Mouse (Mus musculus): ENCODE data around the gene Calcoco1. TPM values are rescaled to one million over a fixed set of nuclear protein-coding genes. Genes with fewer than 3 reads are reported as not detected.
A peak's percentile ranks its signal among the peaks of the same experiment; 100 is the strongest.

Gene Calcoco1
- polyA plus RNA-seq, 1 experiment = 60.6 TPM

DNA sequence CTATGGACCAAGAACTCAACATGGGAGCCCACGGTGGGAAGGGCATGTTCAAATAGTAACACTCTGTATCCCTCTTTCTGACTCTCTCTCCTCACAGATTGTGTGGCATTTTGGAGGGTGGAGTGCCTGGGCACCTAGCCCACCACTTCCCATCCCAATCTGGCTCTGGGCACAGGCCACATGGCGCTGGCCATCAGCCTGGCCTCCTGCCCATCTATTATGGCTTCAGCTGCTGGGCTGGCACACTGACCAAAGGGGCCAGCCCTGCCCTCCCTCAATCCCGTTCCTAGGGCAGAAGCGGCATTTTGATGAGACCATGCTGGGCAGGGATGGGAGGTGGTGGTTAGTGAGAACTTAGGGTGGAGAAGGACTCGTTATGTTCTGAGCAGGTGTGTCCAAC is 11.3 kb upstream of the Calcoco1 start:
- Histone ChIP-seq H3K4me3 (ENCODE audit: insufficient read depth, low read depth, low read length) (no peak overlapping the region), H3K27me3 (replicated peaks; ENCODE audit: control insufficient read depth, insufficient read depth, low read length) (no peaks in the 10 kb centered on the region; the same call in 1 of the 2 replicates), H3K27ac (ENCODE audit: insufficient read depth, low read depth, low read length) (no peak overlapping the region), H3K4me1 (ENCODE audit: control insufficient read depth, insufficient read depth, low read length) (no peaks in the 10 kb centered on the region), H3K36me3 (ENCODE audit: control insufficient read depth, insufficient read depth, low read length) (no peaks in the 10 kb centered on the region)
- 81% methylated on average over 5 of the region's 5 CpGs for WGBS
- no peak for DNase-seq
- TF ChIP-seq POLR2A (IDR thresholded peaks at IDR 0.05; ENCODE audit: low read depth, low read length) = no peak
- TF ChIP-seq CTCF (conservative IDR thresholded peaks at IDR 0.05; ENCODE audit: insufficient read depth, insufficient read length, low read depth, low read length) = no peak

GRCm38 (mm10) chr15:102732406-102732805 is 10.4 kb upstream of the Calcoco1 start:
- H3K27me3 ChIP-seq (replicated peaks; ENCODE audit: control insufficient read depth, insufficient read depth, low read length) = no peaks in the 10 kb centered on the region; the same call in 1 of the 2 replicates
- WGBS = 96% methylated on average over 6 of the region's 6 CpGs

GRCm38 (mm10) chr15:102727951-102728350 is 6.0 kb upstream of the Calcoco1 start:
- Histone ChIP-seq H3K36me3 (ENCODE audit: control insufficient read depth, insufficient read depth, low read length) (no peaks in the 10 kb centered on the region), H3K4me1 (ENCODE audit: control insufficient read depth, insufficient read depth, low read length) (no peaks in the 10 kb centered on the region), H3K27ac (ENCODE audit: insufficient read depth, low read depth, low read length) (no peak overlapping the region), H3K4me3 (ENCODE audit: insufficient read depth, low read depth, low read length) (no peak overlapping the region), H3K27me3 (replicated peaks; ENCODE audit: control insufficient read depth, insufficient read depth, low read length) (no peaks in the 10 kb centered on the region)
- no peak for DNase-seq
- WGBS = 70% methylated on average over 2 of the region's 2 CpGs
- no peak for TF ChIP-seq CTCF (conservative IDR thresholded peaks at IDR 0.05; ENCODE audit: insufficient read depth, insufficient read length, low read depth, low read length)
- no peak for TF ChIP-seq POLR2A (IDR thresholded peaks at IDR 0.05; ENCODE audit: low read depth, low read length)

More at GRCm38 (mm10) chr15:102732406-102732805, 10.4 kb upstream of the Calcoco1 start:
- H3K36me3 ChIP-seq (ENCODE audit: control insufficient read depth, insufficient read depth, low read length) = no peaks in the 10 kb centered on the region
- no peak for DNase-seq
- no peak overlapping the region for H3K27ac ChIP-seq (ENCODE audit: insufficient read depth, low read depth, low read length)
- no peak overlapping the region for H3K4me3 ChIP-seq (ENCODE audit: insufficient read depth, low read depth, low read length)
- TF ChIP-seq CTCF (conservative IDR thresholded peaks at IDR 0.05; ENCODE audit: insufficient read depth, insufficient read length, low read depth, low read length) (no peak), POLR2A (IDR thresholded peaks at IDR 0.05; ENCODE audit: low read depth, low read length) (no peak)
- no peaks in the 10 kb centered on the region for H3K4me1 ChIP-seq (ENCODE audit: control insufficient read depth, insufficient read depth, low read length)

DNA sequence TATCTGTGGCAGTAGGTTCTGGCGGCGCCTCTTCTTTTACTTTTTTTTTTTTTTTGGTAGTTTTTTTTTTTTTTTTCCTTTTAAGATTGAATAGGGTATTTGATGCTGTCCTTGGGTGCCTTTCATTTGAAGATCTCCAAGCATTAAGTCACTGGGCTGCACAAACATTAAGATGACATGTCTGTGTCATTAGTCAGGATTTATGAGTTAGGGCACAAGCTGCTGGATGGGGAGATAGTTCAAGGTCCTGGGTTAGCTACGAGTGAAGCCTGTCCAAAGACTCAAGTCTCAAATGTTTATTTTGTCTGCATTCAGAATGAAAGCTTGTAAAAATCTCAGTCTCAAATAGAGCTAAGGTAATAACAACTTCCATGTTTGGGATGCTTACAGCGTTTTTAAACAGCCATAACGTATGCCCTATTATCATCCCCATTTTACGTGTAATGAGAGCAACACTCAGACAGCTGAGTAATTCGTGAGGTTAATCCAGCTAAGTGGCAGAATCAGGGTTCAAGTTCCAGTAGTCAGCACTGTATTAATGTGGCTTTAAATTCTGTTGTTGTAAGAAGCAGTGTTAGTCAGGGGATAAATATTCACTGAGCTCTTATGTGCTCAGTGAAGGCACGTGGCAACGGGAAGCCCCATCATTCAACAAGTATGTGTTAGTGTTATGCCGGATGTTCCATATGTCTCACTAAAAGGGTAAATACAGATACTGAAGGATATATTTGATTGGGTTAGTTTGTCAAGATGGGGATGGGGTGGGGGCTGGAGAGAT is 1.6 kb upstream of the Calcoco1 start:
- H3K4me1 ChIP-seq (ENCODE audit: control insufficient read depth, insufficient read depth, low read length) = peaks cover 3% of the 10 kb centered on the region
- no peaks in the 10 kb centered on the region for H3K36me3 ChIP-seq (ENCODE audit: control insufficient read depth, insufficient read depth, low read length)
- no peak overlapping the region for H3K27ac ChIP-seq (ENCODE audit: insufficient read depth, low read depth, low read length)
- TF ChIP-seq POLR2A (IDR thresholded peaks at IDR 0.05; ENCODE audit: low read depth, low read length) (no peak), CTCF (conservative IDR thresholded peaks at IDR 0.05; ENCODE audit: insufficient read depth, insufficient read length, low read depth, low read length) (no peak)
- H3K27me3 ChIP-seq (replicated peaks; ENCODE audit: control insufficient read depth, insufficient read depth, low read length) = no peaks in the 10 kb centered on the region
- H3K4me3 ChIP-seq (ENCODE audit: insufficient read depth, low read depth, low read length) = no peak overlapping the region
- 80% methylated on average over 10 of the region's 10 CpGs for WGBS
- DNase-seq = no peak

DNA sequence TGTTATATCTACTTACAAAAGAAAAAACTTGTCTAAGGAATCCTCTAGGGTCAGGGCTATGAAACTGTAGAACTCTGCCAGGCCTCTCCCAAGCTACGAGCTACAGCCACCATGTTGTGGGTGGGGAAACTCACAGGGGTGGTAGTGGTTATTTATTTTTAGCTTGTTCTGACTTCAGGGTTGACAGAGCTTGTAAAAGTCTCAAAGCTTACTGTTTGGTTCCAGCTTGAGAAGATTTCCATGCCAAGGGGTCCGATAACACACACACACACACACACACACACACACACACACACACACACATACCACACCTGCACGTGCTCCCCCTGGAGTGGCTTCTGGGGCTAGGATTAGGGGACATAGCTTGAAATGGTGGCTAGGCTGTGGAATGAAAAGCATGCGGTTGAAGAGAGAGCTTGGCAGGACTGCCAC is 538 bp upstream of the Calcoco1 start:
- no peak for TF ChIP-seq POLR2A (IDR thresholded peaks at IDR 0.05; ENCODE audit: low read depth, low read length)
- no peak for TF ChIP-seq CTCF (conservative IDR thresholded peaks at IDR 0.05; ENCODE audit: insufficient read depth, insufficient read length, low read depth, low read length)
- Histone ChIP-seq H3K36me3 (ENCODE audit: control insufficient read depth, insufficient read depth, low read length) (no peaks in the 10 kb centered on the region), H3K27ac (ENCODE audit: insufficient read depth, low read depth, low read length) (peak overlapping the region; percentile 24; the same call in 1 of the 2 replicates), H3K4me1 (ENCODE audit: control insufficient read depth, insufficient read depth, low read length) (peaks cover 3% of the 10 kb centered on the region), H3K27me3 (replicated peaks; ENCODE audit: control insufficient read depth, insufficient read depth, low read length) (no peaks in the 10 kb centered on the region), H3K4me3 (ENCODE audit: insufficient read depth, low read depth, low read length) (peak overlapping the region; percentile 3; the same call in 1 of the 2 replicates)
- no peak for DNase-seq
- WGBS = 42% methylated on average over 4 of the region's 4 CpGs

DNA sequence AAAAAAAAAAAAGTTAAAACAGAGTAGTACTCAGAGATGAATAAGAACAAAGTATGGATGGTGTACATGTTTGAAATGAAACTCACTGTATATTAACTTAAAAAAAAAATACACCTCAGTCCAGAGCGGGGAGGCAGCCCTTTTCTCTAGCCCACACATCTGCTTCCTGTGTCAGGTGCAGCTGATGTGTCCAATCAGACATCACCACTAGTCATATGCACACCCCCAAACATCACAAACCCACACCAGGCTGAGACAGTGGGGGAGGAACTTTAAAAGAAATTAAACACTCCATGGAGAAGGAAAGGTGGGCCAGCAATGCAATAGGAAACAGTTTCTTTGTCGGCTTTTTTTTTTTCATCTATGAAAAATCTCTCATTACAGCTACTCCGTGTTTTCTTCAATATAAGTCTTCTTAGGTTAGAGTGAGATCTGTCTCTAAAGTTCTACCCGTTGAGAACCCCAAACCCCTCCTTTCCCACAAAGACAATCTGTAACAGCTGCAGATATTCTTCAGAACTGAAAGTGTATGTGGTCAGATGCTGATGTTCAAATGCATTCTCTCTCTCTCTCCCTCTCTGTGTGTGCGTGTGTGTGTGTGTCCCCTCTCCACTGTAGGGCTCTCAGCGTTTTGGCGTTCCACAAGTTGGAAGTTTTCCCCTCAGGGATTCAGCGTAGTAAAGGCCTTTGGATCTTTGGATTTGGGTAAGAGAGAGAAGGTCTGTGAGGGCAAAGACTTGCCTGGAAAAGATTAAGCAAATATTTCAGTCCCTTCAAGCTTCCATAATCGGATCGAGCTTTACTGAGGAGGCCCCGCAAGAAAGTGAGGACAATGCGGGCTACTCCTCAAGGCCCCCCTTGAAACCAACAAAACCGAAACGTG is 721 bp downstream of the Calcoco1 start:
- no peak overlapping the region; the same call in 1 of the 2 replicates for H3K27ac ChIP-seq (ENCODE audit: insufficient read depth, low read depth, low read length)
- H3K27me3 ChIP-seq (replicated peaks; ENCODE audit: control insufficient read depth, insufficient read depth, low read length) = no peaks in the 10 kb centered on the region
- DNase-seq = no peak
- H3K4me3 ChIP-seq (ENCODE audit: insufficient read depth, low read depth, low read length) = peak overlapping the region; percentile 65
- TF ChIP-seq CTCF (conservative IDR thresholded peaks at IDR 0.05; ENCODE audit: insufficient read depth, insufficient read length, low read depth, low read length) (no peak), POLR2A (IDR thresholded peaks at IDR 0.05; ENCODE audit: low read depth, low read length) (no peak)
- H3K4me1 ChIP-seq (ENCODE audit: control insufficient read depth, insufficient read depth, low read length) = peaks cover 3% of the 10 kb centered on the region
- WGBS = 7% methylated on average over 14 of the region's 14 CpGs
- H3K36me3 ChIP-seq (ENCODE audit: control insufficient read depth, insufficient read depth, low read length) = no peaks in the 10 kb centered on the region

DNA sequence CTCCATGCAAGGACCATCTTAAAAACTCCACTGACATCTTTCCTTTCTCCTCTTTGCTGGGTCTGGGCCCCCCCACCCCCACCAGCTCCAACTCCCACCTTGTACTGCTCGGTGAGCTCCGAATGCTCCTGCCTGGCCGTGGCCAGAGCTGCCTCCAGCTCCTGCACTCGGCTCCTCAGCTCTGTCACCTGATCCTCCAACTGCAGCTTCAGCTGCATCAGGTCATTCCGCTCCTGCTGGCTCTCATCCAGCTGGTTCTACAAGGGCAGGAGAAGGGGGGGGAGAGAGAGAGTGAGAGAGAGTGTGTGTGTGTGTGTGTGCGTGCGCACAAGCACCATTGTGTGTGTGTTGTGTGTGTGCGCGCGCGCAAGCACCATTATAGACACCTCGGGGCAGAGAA is 5.8 kb downstream of the Calcoco1 start:
- WGBS = 54% methylated on average over 12 of the region's 12 CpGs
- DNase-seq = peak; percentile 44
- H3K4me3 ChIP-seq (ENCODE audit: insufficient read depth, low read depth, low read length) = no peak overlapping the region
- H3K4me1 ChIP-seq (ENCODE audit: control insufficient read depth, insufficient read depth, low read length) = peaks cover 2% of the 10 kb centered on the region
- H3K36me3 ChIP-seq (ENCODE audit: control insufficient read depth, insufficient read depth, low read length) = peaks cover 7% of the 10 kb centered on the region
- H3K27me3 ChIP-seq (replicated peaks; ENCODE audit: control insufficient read depth, insufficient read depth, low read length) = no peaks in the 10 kb centered on the region
- TF ChIP-seq POLR2A (IDR thresholded peaks at IDR 0.05; ENCODE audit: low read depth, low read length) (no peak), CTCF (conservative IDR thresholded peaks at IDR 0.05; ENCODE audit: insufficient read depth, insufficient read length, low read depth, low read length) (no peak)
- H3K27ac ChIP-seq (ENCODE audit: insufficient read depth, low read depth, low read length) = no peak overlapping the region

All from kidney, adult 2 months (tissue).